Mouse (Mus musculus): ENCODE data around the gene Bmp4. TPM values are rescaled to one million over a fixed set of nuclear protein-coding genes. Genes with fewer than 3 reads are reported as not detected.

Bmp4 gene
- polyA plus RNA-seq, 1 experiment from 2014 or later, result 7.3 TPM

DNA sequence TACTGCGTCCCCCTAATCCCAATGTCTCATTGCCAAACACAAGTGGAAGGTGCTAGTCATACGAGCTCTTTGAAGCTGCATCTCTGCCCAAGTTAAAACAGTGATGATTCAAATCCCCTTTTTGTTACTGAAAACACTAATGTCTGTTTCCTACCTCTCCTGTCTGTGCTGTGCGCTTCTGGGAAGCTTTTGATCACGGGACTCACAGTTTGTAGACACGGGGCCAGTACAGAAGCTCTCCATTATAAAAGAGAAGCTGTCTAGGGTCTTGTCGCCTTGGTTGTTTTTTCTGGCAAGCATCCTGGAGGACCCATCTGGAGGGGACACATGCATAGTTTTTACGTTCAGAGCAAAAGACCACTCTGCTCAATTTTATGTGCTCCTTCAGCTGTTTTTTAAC is 33.2 kb downstream of the Bmp4 start:
- CTCF ChIA-PET, result no interaction called here
- H3K27me3 ChIP-seq, result no peaks in the 10 kb centered on the region
- in situ Hi-C loops (cut with MboI; ENCODE audit: low pct_unique_long_range_greater_than_20kb), result no loop called here
- POLR2A ChIA-PET, result interaction anchor here (1.0 kb wide), 1 partner anchor 19 kb away, joined by 3 read pairs; no protein-coding TSS in a partner anchor
- no peak for TF ChIP-seq CTCF (IDR thresholded peaks at IDR 0.05)
- DNase-seq (ENCODE audit: low read depth, low spot score) (no peak), ATAC-seq (no peak)

DNA sequence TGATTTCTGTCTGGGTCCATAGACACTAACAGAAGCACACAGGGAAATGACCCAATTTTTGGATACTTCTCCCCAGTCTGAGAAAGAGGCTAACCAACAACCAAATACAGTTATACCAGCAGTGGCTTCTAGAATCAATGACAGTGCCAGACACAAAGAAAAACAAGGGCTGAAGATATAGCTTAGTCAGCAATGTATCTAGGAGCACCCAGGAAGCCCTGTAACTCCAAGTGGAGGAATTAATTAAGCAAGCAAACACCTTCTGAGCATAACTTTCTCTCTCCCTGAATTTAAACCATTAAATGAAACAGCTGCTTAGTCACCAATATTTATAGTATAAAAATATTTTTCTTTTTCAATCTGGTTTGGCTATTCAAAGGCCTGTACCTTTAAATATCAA is 45.7 kb downstream of the Bmp4 start:
- POLR2A ChIA-PET, result no interaction called here
- no peak for ATAC-seq
- no peaks in the 10 kb centered on the region for H3K27me3 ChIP-seq
- no peak for DNase-seq (ENCODE audit: low read depth, low spot score)
- in situ Hi-C loops (cut with MboI; ENCODE audit: low pct_unique_long_range_greater_than_20kb), result no loop called here
- TF ChIP-seq CTCF (IDR thresholded peaks at IDR 0.05), result no peak
- CTCF ChIA-PET, result interaction anchor here (1.1 kb wide), 1 partner anchor 32 kb away, joined by 3 read pairs; no protein-coding TSS in a partner anchor

DNA sequence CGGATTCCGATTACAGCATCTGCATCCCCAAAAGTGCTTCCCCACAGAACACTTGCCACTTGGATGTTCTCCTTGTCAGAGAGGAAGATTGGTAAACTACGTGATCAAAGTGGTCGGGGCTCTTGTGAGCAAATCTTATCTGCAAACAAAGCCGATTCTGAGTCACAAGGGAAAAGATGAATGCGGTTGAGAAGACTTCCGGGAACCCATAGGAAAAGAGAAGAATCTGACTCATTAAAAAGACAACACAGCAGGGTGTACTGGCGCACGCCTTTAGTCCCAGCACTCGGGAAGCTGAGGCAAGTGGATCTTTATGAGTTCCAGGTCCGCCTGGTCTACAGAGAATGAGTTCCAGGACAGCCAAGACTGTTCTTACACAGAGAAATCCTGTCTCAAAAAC is 51.7 kb downstream of the Bmp4 start:
- in situ Hi-C loops (cut with MboI; ENCODE audit: low pct_unique_long_range_greater_than_20kb), result no loop called here

More for the DNA sequence above, 51.7 kb downstream of the Bmp4 start:
- POLR2A ChIA-PET, result no interaction called here
- CTCF ChIA-PET, result interaction anchor here (1.1 kb wide), 1 partner anchor 25 kb away, joined by 3 read pairs; no protein-coding TSS in a partner anchor
- no peak for ATAC-seq
- no peak for TF ChIP-seq CTCF (IDR thresholded peaks at IDR 0.05)
- peaks cover 4% of the 10 kb centered on the region for H3K27me3 ChIP-seq
- no peak for DNase-seq (ENCODE audit: low read depth, low spot score)

Other genes with a start within 250 kb of the Bmp4 start
- not detected for gene Gm15217, start 11.3 kb downstream of the Bmp4 start, polyA plus RNA-seq (2021)

Measured in Patski (cell line).